ENCODE assay signal across 23 mouse cellular contexts in the genomic region with DNA sequence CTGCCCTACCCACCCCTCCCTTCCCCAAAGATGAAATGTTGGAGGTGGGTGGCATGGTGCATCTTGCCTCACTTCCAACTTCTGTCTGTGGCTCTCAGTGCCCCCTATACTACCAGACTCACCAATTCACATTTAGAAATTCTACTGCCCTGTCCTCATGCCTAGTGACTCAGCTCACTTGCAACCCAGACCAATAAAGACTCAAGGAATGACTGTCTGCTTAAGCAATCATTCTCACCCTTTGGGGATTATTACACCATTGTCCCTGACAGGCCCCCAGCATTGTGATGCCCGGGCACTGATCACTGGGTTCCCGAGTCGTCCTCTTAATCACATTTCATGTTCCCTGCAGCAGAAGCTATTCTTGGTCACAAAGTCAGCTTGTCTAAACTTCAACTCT. TPM values are rescaled to one million over a fixed set of nuclear protein-coding genes. Genes with fewer than 3 reads are reported as not detected.
A peak's percentile ranks its signal among the peaks of the same experiment; 100 is the strongest.
DNase-seq lines count a peak whose midpoint lies in the region; ATAC-seq and TF ChIP-seq lines count a peak whose summit lies in the region.
"Had no signal": no experiment of that assay in that cellular context is flagged by ENCODE, and none has a peak within 500 bp of the region (broad histone marks: within the 10 kb centered on the region; RNA-seq: fewer than 3 reads in every experiment).

No protein-coding gene starts in this region.

- no peaks in the 10 kb centered on the region for H3K9me3 ChIP-seq in heart, embryonic 13.5 days
- no peaks in the 10 kb centered on the region for H3K9me3 ChIP-seq in heart, postnatal 0 days (replicated peaks; ENCODE audit: control insufficient read depth, low read length)
- H3K9me3 ChIP-seq in intestine, embryonic 16.5 days (ENCODE audit: control insufficient read depth, low read length), result no peaks in the 10 kb centered on the region
- H3K9me3 ChIP-seq: embryonic facial prominence, embryonic 12.5 days; embryonic facial prominence, embryonic 15.5 days; hindbrain, embryonic 15.5 days had no signal

- no peak overlapping the region for H3K4me2 ChIP-seq in heart, embryonic 13.5 days
- no peak overlapping the region for H3K4me2 ChIP-seq in heart, postnatal 0 days (ENCODE audit: low read depth, low read length)
- no peak overlapping the region for H3K4me2 ChIP-seq in intestine, embryonic 16.5 days (ENCODE audit: low read depth, low read length)
- H3K4me2 ChIP-seq: embryonic facial prominence, embryonic 12.5 days; embryonic facial prominence, embryonic 15.5 days; hindbrain, embryonic 15.5 days had no signal

- no peak for ATAC-seq in heart, embryonic 13.5 days (ENCODE audit: extremely low read depth, insufficient number of reproducible peaks, low FRiP score, low TSS enrichment)
- ATAC-seq in heart, postnatal 0 days (ENCODE audit: insufficient read depth, low read depth), result no peak
- peak; percentile 29 for ATAC-seq in intestine, embryonic 16.5 days
- ATAC-seq: CD4-positive, CD25-positive, alpha-beta regulatory T cell, adult 4 months; forebrain, embryonic 14.5 days; forebrain, postnatal 0 days had no signal

- no peak overlapping the region for H3K9ac ChIP-seq in heart, embryonic 13.5 days
- no peak overlapping the region for H3K9ac ChIP-seq in heart, postnatal 0 days (replicated peaks; ENCODE audit: low read depth, low read length)
- H3K9ac ChIP-seq in intestine, embryonic 16.5 days (ENCODE audit: low read depth, low read length), result no peak overlapping the region
- H3K9ac ChIP-seq: embryonic facial prominence, embryonic 12.5 days; embryonic facial prominence, embryonic 15.5 days; forebrain, postnatal 0 days; hindbrain, embryonic 15.5 days had no signal

- peaks cover 92% of the 10 kb centered on the region for H3K4me1 ChIP-seq in heart, embryonic 13.5 days
- peaks cover 53% of the 10 kb centered on the region for H3K4me1 ChIP-seq in heart, postnatal 0 days (ENCODE audit: control insufficient read depth, insufficient read depth)
- H3K4me1 ChIP-seq in intestine, embryonic 16.5 days (ENCODE audit: control insufficient read depth, insufficient read depth, low read length), result peaks cover 32% of the 10 kb centered on the region

- no peaks in the 10 kb centered on the region for H3K27me3 ChIP-seq in heart, embryonic 13.5 days (replicated peaks)
- H3K27me3 ChIP-seq in heart, postnatal 0 days (ENCODE audit: control insufficient read depth, insufficient read depth, low read length), result no peaks in the 10 kb centered on the region
- H3K27me3 ChIP-seq in intestine, embryonic 16.5 days (replicated peaks; ENCODE audit: control insufficient read depth, insufficient read depth, low read length), result no peaks in the 10 kb centered on the region
- H3K27me3 ChIP-seq: embryonic facial prominence, embryonic 12.5 days; embryonic facial prominence, embryonic 15.5 days had no signal

- peak overlapping the region; percentile 21; the same call in 1 of the 2 replicates for H3K27ac ChIP-seq in heart, embryonic 13.5 days (replicated peaks)
- 0 out of 2 replicates have a peak overlapping the region, but pooled peaks have one; percentile 4 for H3K27ac ChIP-seq in heart, postnatal 0 days (ENCODE audit: low read depth)
- H3K27ac ChIP-seq in intestine, embryonic 16.5 days (ENCODE audit: low read length), result 0 out of 2 replicates have a peak overlapping the region, but pooled peaks have one; percentile 21
- H3K27ac ChIP-seq: embryonic facial prominence, embryonic 12.5 days; embryonic facial prominence, embryonic 15.5 days; hindbrain, embryonic 15.5 days had no signal

- intact Hi-C loops in heart, postnatal 10 days (cut with DNase I), result no loop called here
- intact Hi-C loops in heart, postnatal 25 days (cut with DNase I), result no loop called here
- intact Hi-C loops in left cerebral cortex, postnatal 4 days (cut with DNase I), result no loop called here

- no peaks in the 10 kb centered on the region for H3K36me3 ChIP-seq in heart, embryonic 13.5 days
- no peaks in the 10 kb centered on the region for H3K36me3 ChIP-seq in heart, postnatal 0 days (replicated peaks; ENCODE audit: control insufficient read depth, insufficient read depth, low read length)
- H3K36me3 ChIP-seq in intestine, embryonic 16.5 days (ENCODE audit: control insufficient read depth, insufficient read depth, low read length), result no peaks in the 10 kb centered on the region
- H3K36me3 ChIP-seq: embryonic facial prominence, embryonic 12.5 days; embryonic facial prominence, embryonic 15.5 days; hindbrain, embryonic 15.5 days had no signal

- TF ChIP-seq EP300 in heart, postnatal 0 days (IDR thresholded peaks at IDR 0.05; ENCODE audit: low read depth), result no peak

- TF ChIP-seq CTCF in heart, postnatal 0 days (IDR thresholded peaks at IDR 0.05; ENCODE audit: low read depth), result no peak

- no peak for DNase-seq in heart, postnatal 10 days
- no peak for DNase-seq in heart, postnatal 0 days (ENCODE audit: low spot score)
- DNase-seq in heart, postnatal 25 days (ENCODE audit: low spot score), result no peak
- DNase-seq in left cerebral cortex, postnatal 4 days, result no peak
- DNase-seq: adrenal gland, adult 2 months; adrenal gland, postnatal 14 days; cerebellum, adult 11 months; cerebellum, adult 2 months; cerebellum, adult 9-11 months; cerebellum, postnatal 25 days; forebrain, postnatal 0 days; gastrocnemius, postnatal 25 days; heart, postnatal 36 days; kidney, adult 2 months had no signal

- 11% methylated on average over 3 of the region's 3 CpGs for WGBS in heart, embryonic 13.5 days
- 7% methylated on average over 3 of the region's 3 CpGs for WGBS in heart, postnatal 0 days
- 51% methylated on average over 3 of the region's 3 CpGs for WGBS in intestine, embryonic 16.5 days

- no peak overlapping the region for H3K4me3 ChIP-seq in heart, embryonic 13.5 days
- no peak overlapping the region for H3K4me3 ChIP-seq in heart, postnatal 0 days (ENCODE audit: low read depth, low read length)
- no peak overlapping the region for H3K4me3 ChIP-seq in intestine, embryonic 16.5 days (ENCODE audit: low read length)
- H3K4me3 ChIP-seq: embryonic facial prominence, embryonic 12.5 days; embryonic facial prominence, embryonic 15.5 days; hindbrain, embryonic 15.5 days had no signal

RNA-seq across cellular contexts. Expression of gene Spon1, which starts 57.2 kb away (rescaled TPM):
- 71.5 and 72.9 TPM in 2 replicates for polyA plus RNA-seq in heart, embryonic 13.5 days (2015; fragmentation: Nextera tagmentation; extraction: Ambion mirVana)
- 10 to 100 TPM; 14.5 to 17.5 TPM for total RNA-seq in heart, postnatal 10 days (2021)
- total RNA-seq in heart, postnatal 0 days (2014; rRNA removed; ENCODE audit: low replicate concordance), result 19.7 and 21.6 TPM in 2 replicates
- polyA plus RNA-seq in heart, postnatal 0 days (2015; fragmentation: Nextera tagmentation; extraction: Ambion mirVana), result 19.5 and 20.7 TPM in 2 replicates
- total RNA-seq in heart, postnatal 25 days (2021), result 10 to 100 TPM; 12.8 to 12.9 TPM
- polyA plus RNA-seq in intestine, embryonic 16.5 days (2015; fragmentation: Nextera tagmentation; extraction: Ambion mirVana), result 8.2 and 8.9 TPM in 2 replicates
- 10 to 100 TPM; 35.7 to 38.3 TPM for total RNA-seq in left cerebral cortex, postnatal 4 days (2021)
- total RNA-seq: common myeloid progenitor, adult 5-6 weeks; MEL had no signal
